Mouse (Mus musculus) v-Abl transformed pro-B cells (cell line): ENCODE results near the gene Gpr84.

Experiments
- in situ Hi-C, 2 experiments: fragments of 400-800 bp; cut with MboI; formaldehyde crosslinking; loops; one replicate each; pipeline ENCODE4 v1.15.1; 2025; ENCODE audit not compliant: unreplicated experiment in 2 of 2

Gene Gpr84

DNA sequence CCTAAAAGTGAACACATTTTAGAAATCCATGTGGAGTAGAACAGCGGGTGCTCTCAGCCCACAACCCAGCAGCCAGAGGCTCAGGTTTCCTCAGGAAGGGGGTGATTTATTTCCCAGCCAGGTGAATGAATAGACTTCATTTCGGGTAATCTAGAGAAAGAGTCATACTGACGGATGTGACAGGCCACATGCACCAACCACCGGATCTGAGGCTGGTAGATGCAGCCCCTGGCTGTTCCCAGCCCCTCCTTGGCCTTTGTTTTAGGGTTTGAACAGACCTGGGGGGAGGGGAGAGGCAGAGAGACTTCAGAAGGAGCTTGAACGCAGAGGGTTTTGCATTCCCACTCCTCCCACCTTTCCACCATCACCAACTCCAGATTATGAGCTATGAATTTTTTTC is 14.6 kb downstream of the Gpr84 start:
- in situ Hi-C loops, result no loop called here

DNA sequence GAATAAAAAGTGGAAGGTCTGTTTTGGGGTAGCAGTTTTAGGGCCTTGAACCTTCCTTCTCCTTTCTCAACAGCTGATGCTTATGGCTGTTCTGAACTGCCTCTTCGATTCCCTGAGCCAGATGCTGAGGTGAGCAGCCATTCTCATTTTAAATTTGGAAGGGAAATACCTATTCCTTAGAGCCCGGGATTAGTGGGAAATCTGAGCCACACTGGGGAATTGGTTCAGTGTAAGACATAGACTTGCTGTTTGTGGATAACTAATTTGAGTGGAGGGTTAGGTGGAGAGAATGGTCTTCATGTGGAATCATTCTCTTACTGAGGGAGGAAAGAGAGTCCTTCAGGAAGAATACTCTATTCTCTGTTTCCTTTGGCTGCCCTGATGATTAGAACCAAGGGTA is 15.8 kb downstream of the Gpr84 start:
- in situ Hi-C loops, result no loop called here

DNA sequence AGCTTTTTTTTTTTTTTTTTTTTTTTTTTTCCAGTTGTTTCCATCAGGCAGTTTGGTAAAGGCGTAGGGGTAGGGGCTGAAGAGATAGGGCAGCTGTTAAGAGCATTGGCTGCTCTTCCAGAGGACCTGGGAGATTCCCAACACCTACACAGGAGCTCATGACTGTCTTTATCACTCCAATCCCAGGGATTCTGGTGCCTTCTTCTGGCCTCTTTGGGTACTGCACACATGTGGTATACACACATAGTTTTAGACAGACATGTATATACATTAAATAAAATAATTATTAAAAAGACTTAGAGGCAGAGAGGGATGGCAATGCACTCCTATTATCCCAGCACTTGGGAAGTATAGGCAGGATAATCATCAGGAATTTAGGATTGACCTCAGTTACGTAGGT is 17.0 kb downstream of the Gpr84 start:
- in situ Hi-C loops, result no loop called here

DNA sequence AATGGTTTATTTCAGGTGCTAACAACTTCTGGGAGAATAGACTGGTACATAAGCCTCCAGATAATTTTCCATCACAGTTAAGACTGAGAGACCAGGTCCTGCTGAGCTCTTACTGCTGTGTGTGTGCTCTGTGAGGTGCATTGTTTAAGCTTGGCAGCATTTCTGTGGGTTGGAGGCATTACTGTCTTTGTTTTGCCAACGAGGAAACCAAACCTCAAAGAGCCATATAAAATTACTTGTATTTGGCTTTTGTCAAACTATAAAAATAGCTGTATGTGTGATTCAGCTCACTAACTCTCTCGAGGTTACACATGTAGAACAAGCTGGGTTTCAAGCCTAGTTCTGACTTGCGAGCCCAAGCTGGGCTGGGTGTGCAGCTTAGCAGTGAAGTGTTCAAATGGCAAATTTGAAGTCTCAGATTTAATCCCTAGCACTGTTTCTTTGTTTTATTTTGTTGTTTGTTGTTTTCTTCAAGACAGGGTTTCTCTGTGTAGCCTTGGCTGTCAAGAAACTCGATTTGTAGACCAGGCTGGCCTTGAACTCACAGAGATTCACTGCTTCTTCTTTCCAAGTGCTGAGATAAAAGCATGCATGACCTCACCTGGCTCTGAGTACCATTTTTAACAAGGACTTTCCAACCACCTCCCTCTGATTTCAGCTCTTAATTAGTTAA is 17.6 kb downstream of the Gpr84 start:
- in situ Hi-C loops, result no loop called here

DNA sequence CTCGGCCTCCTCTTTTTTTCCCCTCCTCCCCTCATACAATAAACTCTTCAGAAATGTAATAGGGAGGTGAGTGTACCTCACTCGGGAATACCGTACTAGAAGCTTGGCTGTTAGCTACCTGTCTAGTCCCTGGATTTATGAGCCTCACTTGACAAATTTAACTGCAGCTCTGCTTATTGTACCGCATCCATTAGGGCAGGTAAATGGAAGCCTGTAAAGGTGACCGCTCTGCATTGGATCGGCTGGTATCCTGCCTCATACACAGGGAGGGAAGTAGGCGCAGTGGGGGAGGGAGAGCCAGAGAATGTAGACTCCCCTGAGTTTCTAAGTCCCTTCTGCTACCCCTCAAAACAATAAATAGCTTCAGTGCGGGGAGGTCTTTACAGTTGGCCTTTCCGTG is 19.6 kb downstream of the Gpr84 start:
- in situ Hi-C loops, result no loop called here

DNA sequence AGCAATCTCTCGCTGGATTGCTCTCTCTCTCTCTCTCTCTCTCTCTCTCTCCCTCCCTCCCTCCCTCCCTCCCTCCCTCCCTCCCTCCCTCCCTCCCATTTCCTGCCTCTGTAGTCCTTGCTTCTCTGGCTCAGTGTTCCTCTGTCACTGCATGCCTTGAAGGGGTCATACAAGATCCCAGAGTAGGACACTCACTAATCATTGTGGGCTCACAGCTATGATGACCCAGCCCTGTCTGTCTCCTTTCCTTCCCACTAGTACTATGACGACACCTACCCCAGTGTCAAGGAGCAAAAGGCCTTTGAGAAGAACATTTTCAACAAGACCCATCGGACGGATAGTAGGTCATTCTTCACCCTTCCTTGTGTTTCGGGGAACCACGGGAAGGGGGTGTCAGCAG is 20.0 kb downstream of the Gpr84 start:
- in situ Hi-C loops, result no loop called here

DNA sequence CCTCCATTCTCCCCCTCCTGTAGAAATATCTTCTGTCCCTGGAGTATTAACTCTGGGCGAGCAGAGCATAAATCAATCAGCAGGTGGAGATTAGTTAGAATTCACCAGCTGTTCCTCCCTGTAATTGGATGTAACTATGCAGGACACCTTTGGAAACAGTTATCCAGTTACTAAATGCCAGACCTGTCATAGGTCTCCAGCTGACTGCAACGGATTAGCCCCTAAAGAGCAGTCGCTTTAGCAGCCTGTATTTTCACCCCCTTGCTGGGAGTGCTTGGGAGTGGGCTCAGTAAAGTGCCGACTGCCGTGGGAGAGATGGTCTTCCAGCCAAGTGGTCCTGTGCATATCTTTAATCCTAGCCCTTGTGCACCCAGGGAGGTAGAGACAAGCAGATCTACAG is 20.8 kb downstream of the Gpr84 start:
- in situ Hi-C loops, result no loop called here

DNA sequence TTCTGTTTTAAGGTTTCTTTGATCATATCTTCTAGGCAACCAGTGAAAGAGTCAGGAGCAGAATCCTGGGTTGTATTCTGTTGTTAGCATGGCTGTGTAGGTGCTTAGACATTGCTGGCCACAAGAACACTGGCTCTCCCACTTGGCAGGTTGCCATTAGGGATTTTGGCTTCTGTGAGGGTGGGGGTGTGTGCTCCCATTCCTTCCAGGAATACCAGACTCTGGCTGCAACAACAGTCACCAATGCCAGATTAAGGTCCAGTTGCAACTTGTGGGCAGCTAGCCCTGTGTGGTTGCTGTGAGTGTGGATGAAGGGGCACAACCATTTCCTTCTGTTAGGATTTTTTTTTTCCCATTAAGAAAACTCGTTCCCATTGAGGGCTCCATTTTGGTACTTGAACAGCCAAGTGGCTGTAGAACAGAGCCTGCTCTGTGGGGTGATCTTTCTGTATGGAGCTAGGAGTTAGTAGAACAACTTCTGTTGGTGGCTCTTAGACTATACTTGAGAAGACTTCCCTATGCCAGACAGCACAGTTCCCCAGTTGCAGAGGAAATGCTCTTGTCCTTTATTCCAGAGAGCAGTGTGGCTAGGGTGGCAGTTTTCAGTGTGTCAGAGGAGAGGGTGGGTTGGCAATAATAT is 24.5 kb downstream of the Gpr84 start:
- in situ Hi-C loops, result no loop called here

- in situ Hi-C loops, result loop anchor here (5.0 kb wide), 3 partner anchors 33 to 58 kb away; partner anchors contain the start of gene Zfp385a (in 1 of the 2)
Observed at GRCm38 (mm10) chr15:103284647-103285046, 25.8 kb downstream of the Gpr84 start.

DNA sequence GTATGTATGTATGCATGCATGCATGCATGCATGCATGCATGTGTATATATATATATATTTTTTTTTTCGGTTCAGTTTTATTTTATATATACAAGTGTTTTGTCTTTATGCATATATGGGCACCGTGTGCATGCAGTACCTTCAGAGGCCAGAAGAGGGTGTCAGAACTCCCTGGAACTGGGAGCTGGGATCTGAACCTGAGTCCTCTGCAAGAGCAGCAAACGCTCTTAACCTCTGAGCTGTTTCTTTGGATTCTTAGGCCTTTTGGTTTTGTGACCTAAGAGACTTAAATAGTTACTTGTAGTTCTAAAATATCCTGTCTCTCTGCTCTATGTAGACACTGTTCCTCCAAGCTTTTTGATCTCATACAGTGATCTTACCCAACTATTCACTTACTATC is 26.3 kb downstream of the Gpr84 start:
- in situ Hi-C loops, result loop anchor here (5.0 kb wide), 3 partner anchors 33 to 58 kb away; partner anchors contain the start of gene Zfp385a (in 1 of the 2)

DNA sequence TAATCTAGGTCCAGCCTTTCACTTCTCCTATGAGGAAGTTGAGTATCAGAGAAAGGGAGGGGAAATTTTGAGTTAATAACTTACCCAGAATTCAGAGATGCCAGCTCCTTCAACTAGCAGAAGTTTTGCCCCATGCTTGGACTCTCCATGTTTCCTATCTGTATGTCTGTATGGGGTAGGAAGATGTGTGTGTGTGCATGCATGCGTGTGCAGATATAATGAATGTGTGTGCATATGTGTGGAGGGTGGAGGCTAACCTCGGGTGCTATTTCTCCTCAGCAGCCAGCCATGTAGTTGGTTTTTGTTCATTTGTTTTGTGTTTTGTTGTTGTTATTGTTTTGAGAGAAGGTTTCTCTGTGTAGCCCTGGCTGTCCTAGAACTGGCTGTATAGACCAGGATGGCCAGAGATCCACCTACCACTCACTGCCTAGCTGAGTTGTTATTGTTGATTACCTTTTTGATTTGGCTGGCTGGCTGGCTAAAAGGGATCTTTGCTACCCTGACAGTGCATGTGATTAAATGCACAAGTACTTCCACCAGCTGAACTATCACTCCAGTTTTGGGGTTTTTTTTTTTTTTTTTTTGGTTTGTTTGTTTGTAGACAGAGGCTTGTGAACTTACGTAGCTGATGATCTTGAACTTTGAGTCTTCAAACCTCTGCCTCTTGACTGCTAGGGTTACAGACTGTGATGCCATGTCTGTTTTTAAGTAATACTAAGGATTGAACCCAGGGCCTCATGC is 28.8 kb downstream of the Gpr84 start:
- in situ Hi-C loops, result loop anchor here (5.0 kb wide), 3 partner anchors 34 to 61 kb away; partner anchors contain the start of gene Zfp385a (in 1 of the 2)

DNA sequence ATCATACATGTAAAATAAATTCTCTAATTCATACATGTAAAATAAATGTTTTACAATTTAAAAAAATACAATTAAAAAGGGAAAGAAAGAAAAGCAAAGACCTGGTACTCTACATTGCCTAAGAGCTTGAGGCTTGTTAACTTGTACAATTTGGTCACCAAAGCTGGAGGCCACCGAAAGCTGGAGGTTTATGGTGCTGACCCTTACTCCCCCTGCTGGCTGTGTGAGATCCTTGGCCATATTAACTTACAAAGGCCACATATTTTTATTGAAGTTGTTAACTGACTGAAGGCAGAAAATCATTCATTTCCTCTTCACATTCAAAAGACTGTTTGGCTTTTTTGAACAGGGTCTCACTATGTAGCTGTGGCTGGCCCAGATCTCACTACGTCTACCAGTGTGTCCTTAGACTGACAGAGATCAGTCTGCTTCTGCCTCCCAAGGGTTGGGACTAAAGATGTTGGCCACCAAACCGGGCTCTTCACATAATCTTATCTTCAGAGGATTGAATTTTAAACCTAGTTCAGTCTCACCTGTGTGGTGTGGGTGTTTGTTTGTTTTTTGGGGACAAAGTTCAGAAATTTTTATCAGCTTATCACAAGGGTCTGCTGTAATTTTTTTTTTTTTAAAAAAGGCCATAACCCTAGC is 29.5 kb downstream of the Gpr84 start:
- in situ Hi-C loops, result loop anchor here (5.0 kb wide), 3 partner anchors 34 to 61 kb away; partner anchors contain the start of gene Zfp385a (in 1 of the 2)

DNA sequence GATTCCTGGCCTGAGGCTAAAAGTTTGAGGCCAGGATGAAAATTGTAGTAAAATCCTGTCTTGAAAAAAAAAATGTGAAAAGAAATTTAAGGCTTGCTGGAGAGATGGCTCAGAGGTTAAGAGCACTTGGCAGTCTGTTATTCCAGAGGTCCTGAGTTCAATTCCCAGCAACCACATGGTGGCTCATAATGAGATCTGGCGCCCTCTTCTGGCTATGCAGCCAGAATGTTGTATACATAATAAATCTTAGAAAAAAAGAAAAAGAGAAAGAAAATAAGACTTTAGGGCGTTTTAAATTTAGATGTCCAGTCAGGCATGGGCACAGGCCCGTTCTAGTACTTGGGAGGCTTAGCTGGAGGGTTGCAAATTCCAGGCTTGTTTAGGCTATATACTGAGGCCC is 30.7 kb downstream of the Gpr84 start:
- in situ Hi-C loops, result loop anchor here (5.0 kb wide), 4 partner anchors 32 to 77 kb away; partner anchors contain the start of gene Zfp385a (in 1 of the 2)

GRCm38 (mm10) chr15:103277949-103278348 is 32.5 kb downstream of the Gpr84 start:
- in situ Hi-C loops, result loop anchor here in 1 of 2 experiments (5.0 kb wide), 1 partner anchor 76 kb away; no protein-coding TSS in a partner anchor

DNA sequence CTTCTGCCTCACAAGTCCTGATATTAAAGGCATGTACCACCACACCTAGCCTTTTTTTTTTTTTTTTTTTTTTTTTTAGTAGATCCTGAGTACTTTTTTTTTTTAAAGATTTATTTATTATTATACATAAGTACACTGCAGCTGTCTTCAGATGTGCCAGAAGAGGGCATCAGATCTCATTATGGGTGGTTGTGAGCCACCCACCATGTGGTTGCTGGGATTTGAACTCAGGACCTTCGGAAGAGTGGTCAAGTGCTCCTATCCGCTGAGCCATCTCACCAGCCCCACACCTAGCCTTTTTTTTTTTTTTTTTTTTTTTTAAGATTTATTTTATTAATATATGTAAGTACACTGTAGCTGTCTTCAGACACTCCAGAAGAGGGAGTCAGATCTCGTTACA is 34.5 kb downstream of the Gpr84 start:
- in situ Hi-C loops, result loop anchor here in 1 of 2 experiments (5.0 kb wide), 1 partner anchor 74 kb away; no protein-coding TSS in a partner anchor

GRCm38 (mm10) chr15:103272419-103273279 is 37.8 kb downstream of the Gpr84 start, which contains the start of gene Copz1:
Gene Copz1 (plus strand): TSS chr15:103272714.
- in situ Hi-C loops, result no loop called here

- in situ Hi-C loops, result no loop called here
Observed at GRCm38 (mm10) chr15:103268903-103269302, 41.5 kb downstream of the Gpr84 start.

GRCm38 (mm10) chr15:103264794-103265193 is 45.6 kb downstream of the Gpr84 start:
- in situ Hi-C loops, result no loop called here

- in situ Hi-C loops, result no loop called here
Observed at GRCm38 (mm10) chr15:103259989-103260388, 50.4 kb downstream of the Gpr84 start.

DNA sequence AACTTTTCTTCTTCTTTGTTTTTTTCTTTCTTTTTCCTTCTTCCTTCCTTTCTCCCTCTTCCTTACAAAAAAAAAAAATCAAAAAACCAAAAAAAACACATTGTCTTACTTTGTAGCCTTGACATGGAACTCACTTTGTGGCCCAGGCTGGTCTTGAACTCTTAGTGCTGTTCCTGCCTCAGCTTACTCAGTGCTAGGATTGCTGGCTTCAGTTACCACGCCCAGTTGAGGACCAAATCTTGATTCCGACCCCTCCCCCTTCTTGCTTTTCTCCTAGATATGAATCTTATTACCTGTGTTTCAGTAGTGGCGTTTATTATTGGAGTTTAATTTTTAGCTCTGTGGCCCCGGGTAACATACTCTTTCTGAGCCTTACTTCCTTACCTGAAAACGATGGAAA is 51.2 kb downstream of the Gpr84 start:
- in situ Hi-C loops, result no loop called here
